Mouse (Mus musculus) C2C12 (cell line): ENCODE data around the gene Ccr7.

Source experiments
- CEBPB ChIP-seq: IDR thresholded peaks from one replicate; pipeline ENCODE4 v1.6.1; 2011; ENCODE audit warnings: low read depth, mild to moderate bottlenecking, control low read depth, moderate library complexity
- CTCF ChIP-seq: IDR thresholded peaks from one replicate; pipeline ENCODE4 v1.5.1; 2011; ENCODE audit not compliant: control insufficient read depth, insufficient read depth, insufficient read length

GRCm38 (mm10) chr11:99171442-99171841 lies 16.6 kb upstream of the Ccr7 start:
- no peak for TF ChIP-seq CTCF
- no peak for TF ChIP-seq CEBPB
